Mouse (Mus musculus): ENCODE measurements around the gene Actg1. TPM values are rescaled to one million over a fixed set of nuclear protein-coding genes. Genes with fewer than 3 reads are reported as not detected.

The Actg1 gene
- total RNA-seq, 2 experiments from 2014 or later, result 341 to 637 TPM

GRCm38 (mm10) chr11:120314721-120315415 is 33.5 kb downstream of the Actg1 start:
- ATAC-seq (replicated peaks; ENCODE audit: low FRiP score, poor library complexity, severe bottlenecking), result no peak

DNA sequence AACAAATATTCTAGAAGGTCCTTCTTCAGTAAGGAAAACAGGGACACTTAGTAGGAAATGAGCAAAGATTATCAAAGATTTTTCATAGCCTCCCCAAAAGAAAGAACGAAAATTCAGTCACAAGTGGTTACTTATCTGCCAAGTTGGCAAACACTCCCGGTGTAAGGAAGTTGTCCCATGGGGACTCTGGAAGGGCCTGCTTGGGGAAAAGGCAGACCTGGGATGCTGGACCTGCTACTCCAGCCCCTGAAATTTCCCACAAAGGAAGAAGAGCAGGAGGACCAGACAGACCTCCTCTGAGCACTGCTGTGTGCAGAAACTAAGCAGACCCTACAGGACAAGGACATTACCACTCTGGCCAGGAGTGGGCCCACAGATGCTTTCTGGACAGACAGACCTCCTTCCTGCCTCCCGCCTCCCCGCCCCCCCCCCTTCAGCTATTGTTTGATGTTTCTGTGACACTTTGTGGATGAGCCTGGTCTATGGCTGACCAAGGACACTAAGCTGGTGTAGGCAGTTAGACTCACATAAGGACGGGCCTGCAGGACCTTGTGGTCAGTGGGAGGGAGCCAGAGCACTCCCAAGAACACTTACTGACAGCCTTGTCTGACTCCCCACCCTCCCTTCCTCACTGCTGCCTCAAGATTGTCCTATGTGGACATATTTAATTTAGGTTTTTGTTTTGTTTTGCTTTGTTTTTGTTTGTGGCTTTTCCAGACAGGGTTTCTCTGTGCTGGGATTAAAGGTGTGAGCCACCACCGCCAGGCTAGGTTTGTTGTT is 34.2 kb downstream of the Actg1 start:
- ATAC-seq (replicated peaks; ENCODE audit: low FRiP score, poor library complexity, severe bottlenecking), result no peak

GRCm38 (mm10) chr11:120312069-120312468 is 36.3 kb downstream of the Actg1 start:
- no peak for ATAC-seq (replicated peaks; ENCODE audit: low FRiP score, poor library complexity, severe bottlenecking)

DNA sequence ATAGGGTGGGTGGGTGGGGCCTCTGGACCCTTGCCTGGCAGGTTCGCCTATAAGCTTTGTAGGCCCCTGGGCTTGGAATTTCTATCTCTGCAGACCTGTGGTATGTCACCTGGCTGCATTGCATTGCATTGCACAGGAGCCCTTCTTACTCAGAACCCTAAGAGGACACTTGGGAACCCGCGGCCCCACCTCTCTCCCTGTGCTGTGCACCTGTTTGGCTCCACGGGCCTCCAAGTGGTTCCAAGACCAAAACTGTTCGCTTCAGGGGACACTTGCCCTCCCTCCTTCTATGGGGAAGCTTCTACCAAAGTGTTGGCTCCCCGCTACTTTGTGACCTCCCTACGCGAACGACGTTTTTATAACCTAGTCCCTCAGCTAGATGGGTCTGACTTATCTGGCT is 36.8 kb downstream of the Actg1 start:
- no peak for ATAC-seq (replicated peaks; ENCODE audit: low FRiP score, poor library complexity, severe bottlenecking)

DNA sequence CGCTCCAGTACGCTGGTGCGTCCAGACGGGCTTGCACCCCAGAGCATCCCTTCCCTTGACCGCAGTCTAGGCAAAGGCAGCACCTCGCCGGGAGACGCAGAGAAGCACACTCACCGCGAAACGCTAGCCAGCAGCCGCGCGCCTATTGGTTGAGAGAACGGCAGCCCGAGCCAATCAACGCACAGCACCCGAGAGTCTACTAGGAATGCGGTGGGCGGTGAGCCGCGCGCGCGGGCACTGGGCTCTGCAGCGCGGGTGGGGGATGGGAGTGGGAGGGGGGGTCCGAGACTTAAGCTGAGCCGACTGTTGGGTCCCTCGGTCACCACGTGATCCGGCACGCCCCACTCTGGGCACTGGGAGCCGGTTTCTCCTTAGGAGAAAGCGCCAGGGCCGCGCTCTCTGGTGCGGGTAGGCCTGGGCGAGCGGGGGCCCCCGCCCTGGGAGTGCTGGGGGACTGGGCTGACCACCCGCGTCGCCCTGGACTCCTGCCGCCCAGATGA is 37.5 kb downstream of the Actg1 start:
- ATAC-seq (replicated peaks; ENCODE audit: low FRiP score, poor library complexity, severe bottlenecking), result peak; percentile 87

- ATAC-seq (replicated peaks; ENCODE audit: low FRiP score, poor library complexity, severe bottlenecking), result no peak
Measured at GRCm38 (mm10) chr11:120308441-120309320, 39.7 kb downstream of the Actg1 start.

DNA sequence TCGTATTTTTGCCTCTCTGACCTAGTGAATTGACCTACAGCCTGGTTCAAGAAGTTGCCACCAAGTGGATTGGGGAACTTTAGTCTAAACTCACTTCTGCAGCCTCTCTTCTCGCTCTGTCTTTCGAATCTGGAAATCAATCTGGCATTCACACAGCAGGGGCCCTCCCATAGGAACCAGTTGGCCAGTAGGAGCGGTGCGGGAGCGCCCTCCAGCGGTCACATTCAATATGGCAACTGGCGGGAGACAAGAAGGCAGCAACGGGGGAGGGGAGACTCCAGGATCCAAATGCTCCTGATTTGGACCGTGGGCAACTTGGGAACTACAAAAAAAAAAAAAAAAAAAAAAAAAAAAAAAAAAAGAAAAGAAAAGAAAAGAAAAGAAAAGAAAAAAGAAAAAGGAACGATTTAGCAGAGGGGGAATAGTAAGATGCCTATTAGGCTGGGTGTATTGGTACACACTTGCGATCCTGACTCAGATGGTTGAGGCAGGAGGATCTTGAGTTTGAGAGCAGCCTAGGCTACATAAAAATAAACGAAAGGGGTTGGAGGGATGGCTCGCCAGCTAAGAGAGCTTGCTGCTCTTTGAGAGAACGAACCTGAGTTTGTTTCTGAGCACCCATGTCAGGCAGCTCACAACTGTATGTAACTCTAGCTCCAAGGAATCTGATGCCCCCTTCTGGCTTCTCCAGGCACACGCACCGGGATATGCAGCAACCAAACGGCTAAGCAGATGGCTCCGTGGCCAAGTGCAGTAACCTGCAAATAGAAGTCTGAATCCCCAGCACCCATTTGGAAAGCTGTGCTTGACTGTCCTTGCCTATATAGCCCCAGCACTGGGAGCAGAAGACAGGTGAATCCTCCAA is 40.5 kb downstream of the Actg1 start:
- ATAC-seq (replicated peaks; ENCODE audit: low FRiP score, poor library complexity, severe bottlenecking), result 0 out of 2 replicates have a peak, but pooled peaks have one; percentile 26

- ATAC-seq (replicated peaks; ENCODE audit: low FRiP score, poor library complexity, severe bottlenecking), result no peak
Measured at GRCm38 (mm10) chr11:120307132-120307413, 41.3 kb downstream of the Actg1 start.

- ATAC-seq (replicated peaks; ENCODE audit: low FRiP score, poor library complexity, severe bottlenecking), result no peak
Measured at GRCm38 (mm10) chr11:120306366-120307131, 41.8 kb downstream of the Actg1 start.

- no peak for ATAC-seq (replicated peaks; ENCODE audit: low FRiP score, poor library complexity, severe bottlenecking)
Measured at GRCm38 (mm10) chr11:120305535-120306365, 42.6 kb downstream of the Actg1 start.

- ATAC-seq (replicated peaks; ENCODE audit: low FRiP score, poor library complexity, severe bottlenecking), result peak; percentile 74
Measured at GRCm38 (mm10) chr11:120304886-120305534, 43.3 kb downstream of the Actg1 start.

GRCm38 (mm10) chr11:120304350-120304694 is 44.0 kb downstream of the Actg1 start:
- peak; percentile 19 for ATAC-seq (replicated peaks; ENCODE audit: low FRiP score, poor library complexity, severe bottlenecking)

- peak; percentile 67 for ATAC-seq (replicated peaks; ENCODE audit: low FRiP score, poor library complexity, severe bottlenecking)
Measured at GRCm38 (mm10) chr11:120303559-120304349, 44.6 kb downstream of the Actg1 start.

DNA sequence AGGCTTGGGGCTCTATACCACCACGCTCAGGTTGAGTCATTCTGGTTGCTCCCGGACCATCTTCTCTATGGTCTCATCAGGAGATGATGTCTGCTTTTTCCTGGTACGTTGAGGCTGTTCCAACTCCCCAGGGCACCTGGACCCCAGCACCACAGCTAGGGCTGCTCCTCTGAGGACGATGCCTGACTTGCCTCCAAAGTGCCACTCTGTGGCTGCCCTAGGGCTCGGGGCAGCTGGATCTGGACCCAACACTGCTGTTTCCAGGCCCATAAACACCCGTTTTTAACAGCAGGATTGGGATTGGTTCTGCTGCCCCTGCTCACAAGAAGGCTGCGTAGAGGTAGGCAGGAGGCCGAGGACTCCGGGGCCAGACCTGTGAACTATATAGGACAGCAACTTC is 45.2 kb downstream of the Actg1 start:
- no peak for ATAC-seq (replicated peaks; ENCODE audit: low FRiP score, poor library complexity, severe bottlenecking)

GRCm38 (mm10) chr11:120299484-120299883 is 48.9 kb downstream of the Actg1 start:
- ATAC-seq (replicated peaks; ENCODE audit: low FRiP score, poor library complexity, severe bottlenecking), result no peak

GRCm38 (mm10) chr11:120298441-120299141 is 49.8 kb downstream of the Actg1 start:
- no peak for ATAC-seq (replicated peaks; ENCODE audit: low FRiP score, poor library complexity, severe bottlenecking)
